Mouse (Mus musculus) activated CD4-positive, CD25-positive, alpha-beta regulatory T cell, adult 4 months (primary cell): Measurements from ENCODE around the gene Kif23. TPM values are rescaled to one million over a fixed set of nuclear protein-coding genes. Genes with fewer than 3 reads are reported as not detected.

Experiments
- ATAC-seq: one replicate; pipeline ENCODE4 v1.8.0; 2017
- polyA plus RNA-seq, 2 experiments: library from polyadenylated mRNA; unstranded; fragments of 100-300 nt; shearing (Covaris generic); gene quantifications; one replicate each; pipeline ENCODE4 v1.2.1; 2017

The Kif23 gene
- 10 to 100 TPM; 29.4 to 40.1 TPM for polyA plus RNA-seq

DNA sequence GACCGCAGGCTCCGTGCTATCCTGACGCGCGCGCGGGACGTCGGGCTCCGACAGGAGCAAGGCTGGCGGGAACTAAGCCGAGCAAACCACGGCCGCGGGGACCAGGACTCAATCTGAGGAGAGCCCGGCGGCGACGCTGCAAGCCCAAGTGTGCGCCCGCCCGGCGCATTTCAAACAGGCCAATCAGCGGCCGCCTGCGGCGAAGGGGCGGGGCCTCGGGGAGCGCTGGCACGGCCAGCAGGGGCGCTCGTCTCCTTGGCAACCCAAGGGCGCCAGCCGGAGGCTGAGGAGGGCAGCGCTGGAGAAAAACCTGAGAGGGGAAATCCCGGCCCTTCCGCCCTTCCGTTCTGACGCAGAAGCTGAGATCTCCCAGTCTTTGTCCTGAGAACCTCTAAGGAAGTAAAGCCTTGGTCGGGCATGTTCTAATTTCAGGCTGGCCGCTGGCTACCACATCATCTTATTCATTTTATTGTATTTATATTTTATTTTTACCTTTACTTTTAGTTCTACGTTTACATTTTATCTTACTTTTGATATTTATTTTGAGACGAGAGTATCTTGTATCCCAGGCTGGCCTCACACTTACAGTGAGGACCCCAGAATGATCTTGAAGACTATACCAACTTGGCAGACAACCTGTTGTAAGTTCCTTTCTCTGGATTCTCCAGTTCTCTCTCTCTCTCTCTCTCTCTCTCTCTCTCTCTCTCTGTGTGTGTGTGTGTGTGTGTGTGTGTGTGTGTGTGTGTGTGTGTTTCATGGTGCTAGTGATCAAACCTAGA lies at the start of gene Kif23:
TSS of gene Kif23 (minus strand) at position 152 of the 779 bp plus-strand sequence.
- peak; percentile 85 for ATAC-seq

GRCm38 (mm10) chr9:61991158-61991557 lies 44.6 kb upstream of the Kif23 start:
- ATAC-seq = no peak

- ATAC-seq = no peak
Measured at GRCm38 (mm10) chr9:61990738-61991137, 44.2 kb upstream of the Kif23 start.

DNA sequence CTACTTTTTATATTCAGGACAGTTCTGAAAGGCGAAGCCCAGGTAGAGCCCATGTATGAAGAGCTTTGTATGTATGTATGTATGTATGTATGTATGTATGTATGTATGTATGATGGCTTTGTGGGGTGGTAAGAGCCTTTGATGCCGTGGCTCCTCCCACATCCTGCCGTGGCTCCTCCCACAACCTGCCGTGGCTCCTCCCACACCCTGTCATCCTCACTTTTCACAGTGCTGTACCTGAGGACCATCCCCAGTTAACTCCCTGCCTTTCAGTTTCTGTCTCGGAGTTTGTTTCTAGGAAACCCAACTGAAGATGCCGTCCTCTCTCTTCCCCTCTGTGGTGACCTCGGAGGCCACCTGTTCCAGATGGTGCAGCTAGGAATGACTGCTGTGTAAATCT lies 39.5 kb upstream of the Kif23 start:
- peak; percentile 27 for ATAC-seq

- ATAC-seq = peak; percentile 53
Measured at GRCm38 (mm10) chr9:61985183-61985863, 38.7 kb upstream of the Kif23 start.

- peak; percentile 90 for ATAC-seq
Measured at GRCm38 (mm10) chr9:61982940-61983620, 36.5 kb upstream of the Kif23 start.

DNA sequence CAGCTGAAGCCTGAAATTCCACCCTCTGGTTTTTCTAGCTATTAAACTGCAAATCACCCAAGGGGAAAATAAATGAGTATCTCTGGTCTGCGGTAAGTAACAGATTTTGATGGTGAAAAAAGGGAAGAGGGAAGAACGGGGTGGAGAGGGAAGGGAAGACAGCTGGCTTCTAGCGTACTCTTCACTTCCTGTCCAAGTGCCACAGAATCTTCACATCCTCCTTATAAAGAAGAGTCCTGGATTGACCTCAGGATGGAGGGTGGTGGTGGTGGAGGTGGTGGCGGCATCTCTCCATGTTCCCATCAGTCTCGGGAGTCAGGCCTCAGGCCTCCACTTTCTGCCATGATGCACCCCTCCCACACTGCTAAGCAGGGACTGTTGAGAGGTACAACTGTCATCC lies 35.3 kb upstream of the Kif23 start:
- no peak for ATAC-seq

DNA sequence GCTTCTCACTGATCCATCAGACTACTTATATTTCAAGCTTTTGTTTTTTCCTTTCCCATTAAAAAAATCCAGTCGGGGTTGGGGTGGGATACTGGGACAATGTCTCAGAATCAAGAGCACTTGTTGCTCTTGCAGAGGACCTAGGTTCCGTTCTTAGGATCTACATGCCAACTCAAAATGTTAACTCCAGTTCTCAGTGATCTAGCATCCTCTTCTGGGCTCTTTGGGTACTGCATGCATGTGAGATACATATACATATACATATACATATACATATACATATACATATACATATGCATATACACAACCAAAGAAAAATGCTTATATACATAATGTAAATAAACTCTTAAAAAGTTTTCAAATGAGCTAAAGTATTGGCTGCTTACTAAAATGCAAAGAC lies 33.4 kb upstream of the Kif23 start:
- ATAC-seq = no peak

DNA sequence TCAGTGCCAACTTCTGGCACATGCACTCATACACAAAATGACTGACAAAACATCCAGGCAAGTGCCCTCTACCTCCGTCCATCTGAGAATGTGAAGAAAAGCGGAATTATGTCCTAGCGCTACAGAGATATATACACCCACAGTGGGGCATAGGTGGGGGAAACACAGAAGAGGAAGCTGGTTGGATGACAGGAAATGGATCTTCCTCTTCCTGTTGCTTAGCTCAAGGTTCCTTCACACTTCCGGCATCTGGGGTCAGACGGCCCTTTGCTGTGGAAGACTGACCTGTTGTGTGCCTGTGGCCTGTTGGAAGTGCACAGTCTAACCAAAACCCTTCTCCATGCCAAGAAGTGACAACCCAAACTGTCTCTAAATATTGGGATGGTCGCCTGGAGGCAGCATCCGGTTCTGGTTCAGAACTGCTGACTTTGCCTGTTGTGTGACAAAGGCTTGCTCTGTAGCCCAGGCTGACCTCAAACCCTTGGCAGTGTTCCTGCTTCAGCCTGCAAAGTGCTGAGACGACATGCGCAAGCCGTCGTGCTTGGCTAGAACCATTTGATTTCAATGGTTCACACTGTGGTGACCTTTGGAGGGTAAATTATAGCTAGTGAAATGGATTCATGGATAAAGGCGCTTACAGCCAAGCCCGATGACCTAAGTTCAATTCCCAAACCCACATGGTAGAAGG lies 30.8 kb upstream of the Kif23 start:
- ATAC-seq = no peak

- no peak for ATAC-seq
Measured at GRCm38 (mm10) chr9:61972031-61972430, 25.5 kb upstream of the Kif23 start.

GRCm38 (mm10) chr9:61971045-61971444 lies 24.5 kb upstream of the Kif23 start:
- ATAC-seq = no peak

DNA sequence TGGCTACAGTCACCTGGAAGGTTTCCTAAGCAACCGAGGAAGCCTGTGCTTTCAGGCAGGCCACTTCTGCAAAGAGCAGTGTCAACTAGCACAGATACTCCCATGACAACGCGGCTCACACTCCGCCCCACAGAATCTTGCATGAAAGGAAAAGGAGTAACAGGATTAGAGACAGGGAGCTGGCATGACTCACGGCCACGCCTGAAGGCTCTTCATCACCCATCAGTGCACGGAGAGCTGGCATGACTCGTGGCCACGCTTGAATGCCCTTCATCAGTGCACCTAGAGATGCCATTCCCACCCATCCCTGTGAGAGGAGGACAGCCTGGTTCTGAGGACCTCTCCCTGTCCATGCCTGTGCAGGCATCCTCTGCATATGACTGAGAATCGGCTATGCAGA lies 20.8 kb upstream of the Kif23 start:
- ATAC-seq = no peak

- no peak for ATAC-seq
Measured at GRCm38 (mm10) chr9:61965987-61966386, 19.4 kb upstream of the Kif23 start.

- ATAC-seq = peak; percentile 66
Measured at GRCm38 (mm10) chr9:61965411-61965930, 18.9 kb upstream of the Kif23 start.

GRCm38 (mm10) chr9:61963356-61963755 lies 16.8 kb upstream of the Kif23 start:
- no peak for ATAC-seq

DNA sequence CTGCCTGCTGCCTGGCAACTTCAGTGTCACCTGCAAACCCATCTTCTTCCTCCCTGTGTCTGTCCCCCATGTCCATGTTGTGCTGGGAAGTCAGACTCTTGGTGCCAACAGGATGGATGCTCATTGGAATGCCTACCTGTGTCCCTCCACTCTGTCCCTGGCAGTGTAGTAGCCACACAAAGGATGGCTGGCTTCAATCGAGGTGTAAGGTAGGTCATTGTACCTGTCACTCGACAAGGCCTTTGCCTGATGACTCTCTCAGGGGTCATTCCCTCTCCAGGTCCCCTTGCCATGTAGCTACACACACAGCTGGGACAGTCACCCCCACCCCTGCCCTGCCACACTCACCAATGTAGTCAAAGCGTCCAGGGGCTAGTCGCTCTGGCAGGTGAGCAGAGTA lies 14.6 kb upstream of the Kif23 start:
- ATAC-seq = no peak

GRCm38 (mm10) chr9:61960753-61961152 lies 14.2 kb upstream of the Kif23 start:
- ATAC-seq = no peak

GRCm38 (mm10) chr9:61959921-61960569 lies 13.5 kb upstream of the Kif23 start:
- no peak for ATAC-seq

GRCm38 (mm10) chr9:61954707-61955106 lies 8.1 kb upstream of the Kif23 start:
- ATAC-seq = no peak

DNA sequence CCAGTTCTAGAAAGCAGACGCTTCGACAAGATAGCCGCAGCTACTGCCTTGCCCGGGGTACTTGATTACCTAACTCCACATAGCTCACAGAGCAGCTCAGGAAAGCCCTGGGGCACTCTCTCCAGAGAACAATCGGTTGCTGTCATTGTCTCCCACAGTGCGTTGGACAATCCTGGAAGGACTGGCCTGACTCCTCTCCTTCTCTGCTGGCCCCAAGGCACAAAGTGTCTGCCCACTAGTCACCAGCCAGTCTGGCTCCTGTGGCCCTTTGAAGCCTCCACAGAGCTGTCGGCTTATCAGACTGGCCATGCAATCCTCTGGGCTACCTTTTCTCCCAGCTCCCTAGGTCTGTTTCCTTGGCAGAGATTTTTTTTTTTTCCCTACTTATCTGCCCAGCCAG lies 5.7 kb upstream of the Kif23 start:
- ATAC-seq = no peak

GRCm38 (mm10) chr9:61947402-61948346 lies 1.1 kb upstream of the Kif23 start:
- ATAC-seq = peak; percentile 70
